Mouse (Mus musculus) bone marrow, adult 2 months (tissue): Measurements from ENCODE around the gene Hcrtr2.

Experiments
- CTCF ChIP-seq: fragments of 200-500 bp; IDR thresholded peaks from 2 replicates; pipeline ENCODE4 v1.5.1; 2011; ENCODE audit warnings: low read length, control low read depth; ENCODE audit not compliant: control insufficient read depth, insufficient read depth
- POLR2A ChIP-seq: fragments of 200-500 bp; IDR thresholded peaks from 2 replicates; pipeline ENCODE4 v1.6.1; 2011; ENCODE audit warnings: low read depth, mild to moderate bottlenecking, control low read depth, low read length, borderline replicate concordance; ENCODE audit not compliant: control insufficient read depth

DNA sequence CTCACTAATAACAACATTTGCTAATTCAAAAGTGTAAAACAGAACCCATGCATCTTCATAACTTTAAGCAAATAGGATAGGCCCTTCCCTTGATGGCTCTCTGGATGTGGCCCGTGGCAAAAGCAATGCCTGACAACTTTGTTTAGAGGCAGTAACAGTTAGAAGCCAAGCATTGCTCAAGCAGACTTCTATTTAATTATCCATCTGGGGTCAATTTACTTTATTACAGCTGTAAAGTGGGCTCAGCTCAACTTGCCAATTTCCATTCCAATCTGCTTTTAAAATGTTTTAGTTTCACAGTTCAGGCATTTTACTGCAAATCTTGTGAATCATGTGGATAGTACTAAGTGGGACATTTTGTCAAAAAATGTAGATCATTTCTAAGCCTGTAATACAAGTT, 81.3 kb downstream of the Hcrtr2 start:
- TF ChIP-seq POLR2A = no peak
- no peak for TF ChIP-seq CTCF
